Mouse (Mus musculus): Measurements from ENCODE around the gene Vgf.

DNA sequence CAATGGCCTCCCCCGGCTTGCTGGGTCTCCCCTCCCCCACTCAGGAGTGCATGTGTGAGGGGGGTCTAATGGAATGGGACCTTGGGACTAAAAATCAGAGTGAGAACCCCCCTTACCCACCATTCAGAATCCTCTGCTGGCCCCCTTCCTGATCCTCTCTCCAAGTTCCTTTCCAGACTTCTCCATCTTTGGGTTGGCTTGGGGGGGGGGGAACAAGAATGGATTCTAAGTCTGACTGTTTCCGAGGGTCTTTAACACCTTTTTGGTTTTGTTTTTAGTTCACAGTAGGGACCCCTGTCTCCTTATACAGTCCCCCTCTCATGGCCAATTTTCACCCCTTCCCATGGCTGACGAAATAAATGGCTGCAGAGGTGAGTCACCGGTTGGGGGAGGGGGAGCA lies at the start of gene Vgf:
- TF ChIP-seq CTCF (IDR thresholded peaks at IDR 0.05): no peak
- TF ChIP-seq EP300 (IDR thresholded peaks at IDR 0.05): no peak

Measured in lung, postnatal 0 days (tissue).